Mouse (Mus musculus) small intestine, adult 2 months (tissue): ENCODE measurements around the gene Cers6.

Source experiments
- CTCF ChIP-seq: fragments of 200-500 bp; IDR thresholded peaks from 2 replicates; pipeline ENCODE4 v1.5.1; 2012; ENCODE audit warnings: low read depth, mild to moderate bottlenecking, control low read depth, inconsistent platforms, low read length, moderate library complexity, mixed read lengths; ENCODE audit not compliant: insufficient replicate concordance, insufficient read length; ENCODE audit errors: extremely low read depth
- POLR2A ChIP-seq: fragments of 200-500 bp; IDR thresholded peaks from 2 replicates; pipeline ENCODE4 v1.6.1; 2012; ENCODE audit warnings: low read depth, mild to moderate bottlenecking, control low read depth, inconsistent platforms, low read length, moderate library complexity

DNA sequence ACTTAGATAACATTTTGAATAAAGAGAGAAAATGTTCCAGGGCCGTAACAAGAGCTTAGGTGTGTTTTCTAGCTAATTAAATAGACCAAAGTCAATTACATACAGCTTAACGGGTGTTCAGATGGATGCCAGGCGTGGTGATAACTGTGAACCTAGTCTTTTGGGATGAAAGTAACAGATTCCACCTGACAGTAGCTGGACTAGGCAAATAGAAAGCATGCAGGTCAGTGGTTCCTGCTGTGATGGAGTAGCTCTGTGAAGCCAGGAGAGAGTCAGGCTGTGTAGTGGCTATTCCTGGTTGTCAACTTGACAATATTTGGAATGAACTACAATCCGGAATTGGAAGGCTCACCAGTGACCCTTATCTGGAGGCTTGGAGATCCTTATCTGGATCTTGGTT, 56.3 kb downstream of the Cers6 start:
- TF ChIP-seq CTCF (no peak), POLR2A (no peak)
